Mouse (Mus musculus): ENCODE data around the gene Tspan5.

Gene Tspan5

GRCm38 (mm10) chr3:138945516-138945915, 203.5 kb downstream of the Tspan5 start:
- DNase-seq (ENCODE audit: low spot score) = no peak

- DNase-seq (ENCODE audit: low spot score) = peak; percentile 14
These were observed 207.1 kb downstream of the Tspan5 start for GRCm38 (mm10) chr3:138949081-138949480.

GRCm38 (mm10) chr3:138955220-138955619, 213.2 kb downstream of the Tspan5 start:
- no peak for DNase-seq (ENCODE audit: low spot score)

Data from layer of hippocampus, adult 11-12 months (tissue).